Mouse (Mus musculus): ENCODE measurements around the gene Tmem210. TPM values are rescaled to one million over a fixed set of nuclear protein-coding genes. Genes with fewer than 3 reads are reported as not detected.

The Tmem210 gene
- total and polyA plus RNA-seq, 3 experiments: not detected

- Histone ChIP-seq H3K9ac (ENCODE audit: insufficient read depth, low read depth) (no peak within 1 kb of the TSS), H3K79me2 (replicated peaks; ENCODE audit: control insufficient read depth, extremely low read depth, insufficient read depth, poor library complexity, severe bottlenecking) (no peaks in the 10 kb centered on the region), H3K4me3 (replicated peaks in 1 of 3; ENCODE audit: low read depth in 2 of 3, low read length in 2 of 3, poor library complexity in 1 of 3) (no peak within 1 kb of the TSS), H3K27ac (ENCODE audit: insufficient read depth, low read depth) (no peak within 1 kb of the TSS), H3K9me3 (replicated peaks; ENCODE audit: low read length) (no peaks in the 10 kb centered on the region), H3K27me3 (replicated peaks) (peaks cover 40% of the 10 kb centered on the region), H3K4me1 (ENCODE audit: control insufficient read depth in 1 of 2, insufficient read depth in 2 of 2) (peaks cover 2 to 4% of the 10 kb centered on the region in 2 experiments; a peak in 3 of 4 replicates), H3K4me2 (ENCODE audit: insufficient read depth, low read depth, poor library complexity, severe bottlenecking) (no peak within 1 kb of the TSS), H3K36me3 (replicated peaks in 1 of 2; ENCODE audit: control insufficient read depth in 1 of 2, insufficient read depth in 1 of 2, low read length in 1 of 2) (peaks cover 16 to 26% of the 10 kb centered on the region in 2 experiments)
- DNase-seq (ENCODE audit: extremely low read depth): no peak
- in situ Hi-C loops (cut with MboI; ENCODE audit: low pct_ligation_motif_present, low pct_unique_long_range_greater_than_20kb, low sequenced_read_pairs) (no loop called here), dilution Hi-C loops (cut with MboI; ENCODE audit: extremely low pct_ligation_motif_present, extremely low pct_unique_long_range_greater_than_20kb, low sequenced_read_pairs) (no loop called here)
- TF ChIP-seq ZMIZ1 (IDR thresholded peaks at IDR 0.05; ENCODE audit: low read depth, low read length) (no peak), BHLHE40 (IDR thresholded peaks at IDR 0.05; ENCODE audit: low read depth, low read length) (no peak), NRF1 (IDR thresholded peaks at IDR 0.05; ENCODE audit: low read depth, low read length) (no peak), MYC (IDR thresholded peaks at IDR 0.05; ENCODE audit: low read depth, low read length) (no peak), RAD21 (IDR thresholded peaks at IDR 0.05; ENCODE audit: low read depth, low read length) (no peak)
These were observed 1.7 kb downstream of the Tmem210 start, which contains the start of gene Lrrc26 for GRCm38 (mm10) chr2:25289651-25290050. TSS of gene Lrrc26 (plus strand) at chr2:25289915.

- peaks cover 10 to 20% of the 10 kb centered on the region in 2 experiments for H3K36me3 ChIP-seq (replicated peaks in 1 of 2; ENCODE audit: control insufficient read depth in 1 of 2, insufficient read depth in 1 of 2, low read length in 1 of 2)
- H3K9ac ChIP-seq (ENCODE audit: insufficient read depth, low read depth): no peak overlapping the region
- DNase-seq (ENCODE audit: extremely low read depth): no peak
- peaks cover 2 to 4% of the 10 kb centered on the region in 2 experiments; a peak in 3 of 4 replicates for H3K4me1 ChIP-seq (ENCODE audit: control insufficient read depth in 1 of 2, insufficient read depth in 2 of 2)
- H3K4me2 ChIP-seq (ENCODE audit: insufficient read depth, low read depth, poor library complexity, severe bottlenecking): no peak overlapping the region
- no peaks in the 10 kb centered on the region for H3K9me3 ChIP-seq (replicated peaks; ENCODE audit: low read length)
- TF ChIP-seq RAD21 (IDR thresholded peaks at IDR 0.05; ENCODE audit: low read depth, low read length) (no peak), JUN (IDR thresholded peaks at IDR 0.05; ENCODE audit: insufficient read depth, low read depth, low read length) (no peak), TBP (conservative IDR thresholded peaks at IDR 0.05; ENCODE audit: low read depth, low read length) (no peak), MYC (IDR thresholded peaks at IDR 0.05; ENCODE audit: low read depth, low read length) (no peak), HCFC1 (IDR thresholded peaks at IDR 0.05; ENCODE audit: low read depth, low read length) (no peak), E2F4 (IDR thresholded peaks at IDR 0.05; ENCODE audit: insufficient replicate concordance, low read depth, low read length) (no peak), ELF1 (IDR thresholded peaks at IDR 0.05; ENCODE audit: low read depth, low read length) (no peak), JUND (conservative IDR thresholded peaks at IDR 0.05; ENCODE audit: low read depth, low read length) (no peak), PAX5 (IDR thresholded peaks at IDR 0.05; ENCODE audit: low read length) (no peak)
- no peak overlapping the region for H3K4me3 ChIP-seq (replicated peaks in 1 of 3; ENCODE audit: low read depth in 2 of 3, low read length in 2 of 3, poor library complexity in 1 of 3)
- peaks cover 46% of the 10 kb centered on the region for H3K27me3 ChIP-seq (replicated peaks)
- dilution Hi-C loops (cut with MboI; ENCODE audit: extremely low pct_ligation_motif_present, extremely low pct_unique_long_range_greater_than_20kb, low sequenced_read_pairs): no loop called here
- H3K79me2 ChIP-seq (replicated peaks; ENCODE audit: control insufficient read depth, extremely low read depth, insufficient read depth, poor library complexity, severe bottlenecking): no peaks in the 10 kb centered on the region
- in situ Hi-C loops (cut with MboI; ENCODE audit: low pct_ligation_motif_present, low pct_unique_long_range_greater_than_20kb, low sequenced_read_pairs): no loop called here
- no peak overlapping the region for H3K27ac ChIP-seq (ENCODE audit: insufficient read depth, low read depth)
These were observed 2.3 kb downstream of the Tmem210 start for GRCm38 (mm10) chr2:25290101-25290815.

GRCm38 (mm10) chr2:25290816-25291130 lies 2.8 kb downstream of the Tmem210 start:
- H3K27ac ChIP-seq (ENCODE audit: insufficient read depth, low read depth): no peak overlapping the region
- no peaks in the 10 kb centered on the region for H3K9me3 ChIP-seq (replicated peaks; ENCODE audit: low read length)
- H3K79me2 ChIP-seq (replicated peaks; ENCODE audit: control insufficient read depth, extremely low read depth, insufficient read depth, poor library complexity, severe bottlenecking): no peaks in the 10 kb centered on the region
- no peak overlapping the region for H3K4me2 ChIP-seq (ENCODE audit: insufficient read depth, low read depth, poor library complexity, severe bottlenecking)
- DNase-seq (ENCODE audit: extremely low read depth): no peak
- TF ChIP-seq MAFK (IDR thresholded peaks at IDR 0.05; ENCODE audit: insufficient replicate concordance, low read length): no peak
- no peak for TF ChIP-seq PAX5 (IDR thresholded peaks at IDR 0.05; ENCODE audit: low read length)
- TF ChIP-seq CHD1 (IDR thresholded peaks at IDR 0.05; ENCODE audit: low read depth, low read length): no peak
- TF ChIP-seq ZC3H11A (IDR thresholded peaks at IDR 0.05; ENCODE audit: low read depth, low read length): no peak
- TF ChIP-seq CTCF (conservative IDR thresholded peaks at IDR 0.05 in 1 of 2, IDR thresholded peaks at IDR 0.05 in 1 of 2; ENCODE audit: low read depth in 2 of 2, low read length in 2 of 2): no peak
- TF ChIP-seq ZMIZ1 (IDR thresholded peaks at IDR 0.05; ENCODE audit: low read depth, low read length): no peak
- no peak for TF ChIP-seq MEF2A (IDR thresholded peaks at IDR 0.05; ENCODE audit: borderline replicate concordance, low read depth, low read length)
- no peak for TF ChIP-seq ELF1 (IDR thresholded peaks at IDR 0.05; ENCODE audit: low read depth, low read length)
- no peak for TF ChIP-seq ZKSCAN1 (IDR thresholded peaks at IDR 0.05; ENCODE audit: borderline replicate concordance, low read depth, low read length)
- no peak for TF ChIP-seq IRF4 (IDR thresholded peaks at IDR 0.05; ENCODE audit: low read depth, low read length)
- TF ChIP-seq TBP (conservative IDR thresholded peaks at IDR 0.05; ENCODE audit: low read depth, low read length): no peak
- TF ChIP-seq UBTF (IDR thresholded peaks at IDR 0.05; ENCODE audit: low read depth, low read length): no peak
- no peak for TF ChIP-seq HCFC1 (IDR thresholded peaks at IDR 0.05; ENCODE audit: low read depth, low read length)
- no peak for TF ChIP-seq GABPA (IDR thresholded peaks at IDR 0.05; ENCODE audit: insufficient replicate concordance, low read depth, low read length)
- no peak overlapping the region for H3K4me3 ChIP-seq (replicated peaks in 1 of 3; ENCODE audit: low read depth in 2 of 3, low read length in 2 of 3, poor library complexity in 1 of 3)
- dilution Hi-C loops (cut with MboI; ENCODE audit: extremely low pct_ligation_motif_present, extremely low pct_unique_long_range_greater_than_20kb, low sequenced_read_pairs): no loop called here
- H3K4me1 ChIP-seq (ENCODE audit: control insufficient read depth in 1 of 2, insufficient read depth in 2 of 2): peaks cover 2 to 4% of the 10 kb centered on the region in 2 experiments; a peak in 3 of 4 replicates
- no peak overlapping the region for H3K9ac ChIP-seq (ENCODE audit: insufficient read depth, low read depth)
- H3K36me3 ChIP-seq (replicated peaks in 1 of 2; ENCODE audit: control insufficient read depth in 1 of 2, insufficient read depth in 1 of 2, low read length in 1 of 2): peaks cover 6 to 14% of the 10 kb centered on the region in 2 experiments
- in situ Hi-C loops (cut with MboI; ENCODE audit: low pct_ligation_motif_present, low pct_unique_long_range_greater_than_20kb, low sequenced_read_pairs): no loop called here
- peaks cover 51% of the 10 kb centered on the region for H3K27me3 ChIP-seq (replicated peaks)
